Mouse (Mus musculus) forebrain, postnatal 0 days (tissue): ENCODE results near the gene Arrdc2. TPM values are rescaled to one million over a fixed set of nuclear protein-coding genes. Genes with fewer than 3 reads are reported as not detected.
A peak's percentile ranks its signal among the peaks of the same experiment; 100 is the strongest.

Experiments used
- ATAC-seq: fragments of 200-750 bp; cut with Nextera tagmentation; 2 replicates; pipeline ENCODE4 v1.8.0; 2017; ENCODE audit warnings: mild to moderate bottlenecking, moderate library complexity
- DNase-seq: peaks from one replicate; pipeline ENCODE4 v3.0.0-alpha.2; 2015
- H3K27ac ChIP-seq: fragments of 300-500 bp; sonication (generic); 2 replicates; pipeline ENCODE4 v1.5.1; 2014; ENCODE audit warnings: low read depth, mild to moderate bottlenecking, antibody characterized with exemption, low read length, moderate library complexity, mixed read lengths
- H3K27me3 ChIP-seq: fragments of 300-500 bp; sonication (generic); 2 replicates; pipeline ENCODE4 v1.6.1; 2014; ENCODE audit warnings: mild to moderate bottlenecking, low read length, mixed read lengths; ENCODE audit not compliant: insufficient read depth
- H3K36me3 ChIP-seq: fragments of 300-500 bp; sonication (generic); 2 replicates; pipeline ENCODE4 v1.6.1; 2014; ENCODE audit warnings: mild to moderate bottlenecking, moderate library complexity; ENCODE audit not compliant: insufficient read depth
- H3K4me1 ChIP-seq: fragments of 300-500 bp; sonication (generic); 2 replicates; pipeline ENCODE4 v1.6.1; 2014; ENCODE audit warnings: antibody characterized with exemption; ENCODE audit not compliant: insufficient read depth
- H3K4me2 ChIP-seq: fragments of 300-500 bp; sonication (generic); 2 replicates; pipeline ENCODE4 v1.6.1; 2014; ENCODE audit warnings: low read depth, mild to moderate bottlenecking, moderate library complexity
- H3K4me3 ChIP-seq: fragments of 300-500 bp; sonication (generic); 2 replicates; pipeline ENCODE4 v1.5.1; 2014; ENCODE audit warnings: low read depth, low read length, mixed read lengths
- H3K9ac ChIP-seq: fragments of 300-500 bp; sonication (generic); 2 replicates; pipeline ENCODE4 v1.6.1; 2014; ENCODE audit warnings: mild to moderate bottlenecking
- H3K9me3 ChIP-seq: fragments of 300-500 bp; sonication (generic); 2 replicates; pipeline ENCODE4 v1.6.1; 2016; ENCODE audit warnings: low read length
- CTCF ChIP-seq: sonication (generic); IDR thresholded peaks from 2 replicates; pipeline ENCODE4 v1.5.1; 2016; ENCODE audit warnings: antibody characterized with exemption, control low read depth, low read depth
- WGBS: fragments of 180-500 bp; shearing (Covaris S2); extraction: QIAGEN DNeasy Blood & Tissue Kit; methylation state at CpG from one replicate; pipeline ENCODE4 v1.1.7; 2014; 5-methylcytosine and 5-hydroxymethylcytosine counted together
- polyA plus RNA-seq: library from polyadenylated mRNA; unstranded; fragments of >200 nt; fragmentation: Nextera tagmentation; extraction: Ambion mirVana; gene quantifications from 2 replicates; pipeline ENCODE4 v1.2.1, GENCODE M21; 2015
- total RNA-seq: library from RNA; depleted of rRNA; stranded (reverse); fragments of >200 nt; gene quantifications from 2 replicates; pipeline ENCODE4 v1.2.3, GENCODE M21; 2014

Arrdc2 gene
- total and polyA plus RNA-seq, 2 experiments from 2014 or later, result 5.6 to 15.4 TPM

DNA sequence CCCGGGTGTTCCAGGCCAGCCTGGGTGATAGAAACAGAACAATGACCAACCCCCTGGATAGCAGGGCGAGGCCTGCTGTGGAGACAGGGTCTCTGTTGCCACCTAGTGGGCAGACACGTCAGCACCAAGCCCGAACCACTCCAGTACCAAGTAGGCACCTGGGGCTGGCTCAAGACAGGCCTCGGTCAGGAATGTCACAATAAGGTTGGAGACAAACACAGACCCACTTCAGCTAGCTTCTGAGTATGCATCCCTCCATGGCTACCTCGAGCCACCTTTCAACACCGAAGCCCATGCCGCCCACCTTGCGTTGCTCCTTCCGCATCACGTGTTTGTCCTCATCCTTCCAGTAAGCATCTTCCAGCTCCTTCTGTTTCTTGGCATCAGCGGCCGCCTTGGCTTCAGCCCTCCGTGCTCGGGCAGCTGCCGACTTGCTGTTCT lies 30.1 kb upstream of the Arrdc2 start:
- Histone ChIP-seq H3K36me3 (0 out of 2 replicates have a peak, but pooled peaks cover 8% of the 10 kb centered on the region), H3K4me1 (peaks cover 17% of the 10 kb centered on the region), H3K27me3 (no peaks in the 10 kb centered on the region), H3K9me3 (no peaks in the 10 kb centered on the region), H3K4me3 (no peak overlapping the region), H3K27ac (peak overlapping the region; percentile 64), H3K4me2 (peak overlapping the region; percentile 8), H3K9ac (peak overlapping the region; percentile 35)
- peak; percentile 91 for TF ChIP-seq CTCF
- 45% methylated on average over 16 of the region's 16 CpGs for WGBS
- ATAC-seq (peak; percentile 13; the same call in 1 of the 2 replicates), DNase-seq (peak; percentile 85)

DNA sequence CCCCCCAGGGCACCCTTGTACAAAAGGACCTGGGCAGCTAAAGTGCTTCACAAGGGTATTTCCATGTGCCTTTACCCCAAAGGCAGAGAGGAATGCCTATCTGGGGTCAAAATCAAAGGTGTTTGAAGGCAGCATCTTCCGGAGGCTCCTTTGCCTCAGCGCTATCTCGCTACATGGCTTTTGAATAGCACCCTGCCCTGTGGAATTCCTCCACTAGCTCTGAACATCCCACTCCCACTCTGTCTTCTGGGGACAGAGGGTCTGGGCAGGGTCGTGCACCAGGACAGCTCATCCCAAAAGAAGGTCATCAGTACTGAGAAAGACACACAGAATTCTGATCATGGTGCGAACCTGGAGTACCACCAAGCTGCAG lies 29.7 kb upstream of the Arrdc2 start:
- H3K4me1 ChIP-seq, result peaks cover 21% of the 10 kb centered on the region
- DNase-seq (no peak), ATAC-seq (no peak)
- H3K36me3 ChIP-seq, result 0 out of 2 replicates have a peak, but pooled peaks cover 8% of the 10 kb centered on the region
- no peaks in the 10 kb centered on the region for H3K9me3 ChIP-seq
- H3K27ac ChIP-seq, result peak overlapping the region; percentile 64
- TF ChIP-seq CTCF, result no peak
- WGBS, result 48% methylated on average over 5 of the region's 5 CpGs
- H3K27me3 ChIP-seq, result no peaks in the 10 kb centered on the region
- no peak overlapping the region for H3K4me3 ChIP-seq
- peak overlapping the region; percentile 8 for H3K4me2 ChIP-seq
- peak overlapping the region; percentile 35 for H3K9ac ChIP-seq

DNA sequence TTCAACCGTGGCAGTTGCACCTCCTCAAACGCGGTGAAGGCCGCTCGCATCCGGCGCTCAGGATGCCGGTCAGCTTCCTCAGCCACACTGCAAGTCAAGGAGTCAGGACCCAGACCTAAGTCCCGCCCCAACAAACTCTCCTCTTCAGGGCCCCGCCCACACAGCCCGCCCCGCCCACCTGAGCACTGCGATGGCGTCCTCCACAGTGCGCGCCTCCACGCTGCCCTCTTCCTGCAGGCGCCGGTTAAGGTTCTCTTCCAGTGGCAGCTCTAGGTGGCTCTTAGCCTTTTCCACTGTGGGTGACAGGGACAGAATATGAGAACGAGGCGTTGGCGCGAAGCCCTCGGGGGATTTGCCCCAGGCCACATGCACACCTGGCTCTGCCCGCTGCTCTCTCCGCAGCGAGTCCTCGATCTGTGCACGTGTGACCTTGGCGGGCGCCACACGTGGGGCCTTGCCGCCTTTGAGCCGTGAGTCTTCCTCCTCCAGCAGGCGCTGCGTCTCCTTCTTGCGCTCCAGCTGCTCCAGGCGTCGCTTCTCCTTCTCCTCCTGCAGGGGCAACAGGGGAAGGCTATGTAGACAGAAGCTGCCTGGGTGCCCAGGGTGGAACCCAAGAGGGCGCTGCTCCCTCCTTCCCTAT lies 29.2 kb upstream of the Arrdc2 start:
- ATAC-seq, result no peak

DNA sequence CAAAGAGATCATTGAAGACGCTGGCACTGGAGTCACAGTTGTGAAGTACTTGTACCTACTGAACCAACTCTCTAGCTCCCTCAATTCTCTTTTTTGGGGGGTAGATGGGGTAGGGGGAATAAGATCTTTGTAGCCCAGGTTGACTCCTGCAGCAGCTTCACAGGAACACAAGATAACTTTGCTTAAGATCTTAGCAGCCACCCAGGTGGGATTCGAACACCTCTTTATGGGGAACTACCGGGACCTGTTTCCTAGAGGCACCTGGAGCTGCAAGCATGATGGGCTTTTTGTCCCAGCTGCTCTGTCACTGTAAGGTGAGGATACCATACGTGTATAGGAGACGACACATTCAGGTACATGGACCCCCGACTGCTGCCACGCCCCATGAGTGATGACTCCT lies 27.0 kb upstream of the Arrdc2 start:
- no peak overlapping the region for H3K4me2 ChIP-seq
- H3K36me3 ChIP-seq, result 0 out of 2 replicates have a peak, but pooled peaks cover 8% of the 10 kb centered on the region
- DNase-seq (no peak), ATAC-seq (no peak)
- H3K4me1 ChIP-seq, result peaks cover 18% of the 10 kb centered on the region
- H3K9me3 ChIP-seq, result no peaks in the 10 kb centered on the region
- 82% methylated on average over 7 of the region's 7 CpGs for WGBS
- H3K4me3 ChIP-seq, result no peak overlapping the region
- H3K27ac ChIP-seq, result no peak overlapping the region
- no peaks in the 10 kb centered on the region for H3K27me3 ChIP-seq
- TF ChIP-seq CTCF, result no peak
- no peak overlapping the region for H3K9ac ChIP-seq

More for the DNA sequence above, 29.2 kb upstream of the Arrdc2 start:
- Histone ChIP-seq H3K4me1 (peaks cover 23% of the 10 kb centered on the region), H3K4me2 (peak overlapping the region; percentile 8), H3K27ac (peak overlapping the region; percentile 64), H3K27me3 (no peaks in the 10 kb centered on the region), H3K9me3 (no peaks in the 10 kb centered on the region), H3K9ac (peak overlapping the region; percentile 35), H3K36me3 (0 out of 2 replicates have a peak, but pooled peaks cover 8% of the 10 kb centered on the region), H3K4me3 (no peak overlapping the region)
- no peak; the same call in none of the 2 replicates for TF ChIP-seq CTCF
- whole genome bisulfite sequencing, result 21% methylated on average over 40 of the region's 40 CpGs
- DNase-seq, result peak; percentile 41

GRCm38 (mm10) chr8:70866001-70866520 lies 26.5 kb upstream of the Arrdc2 start:
- peak overlapping the region; percentile 42; the same call in 1 of the 2 replicates for H3K9ac ChIP-seq
- DNase-seq (no peak), ATAC-seq (peak; percentile 5)

DNA sequence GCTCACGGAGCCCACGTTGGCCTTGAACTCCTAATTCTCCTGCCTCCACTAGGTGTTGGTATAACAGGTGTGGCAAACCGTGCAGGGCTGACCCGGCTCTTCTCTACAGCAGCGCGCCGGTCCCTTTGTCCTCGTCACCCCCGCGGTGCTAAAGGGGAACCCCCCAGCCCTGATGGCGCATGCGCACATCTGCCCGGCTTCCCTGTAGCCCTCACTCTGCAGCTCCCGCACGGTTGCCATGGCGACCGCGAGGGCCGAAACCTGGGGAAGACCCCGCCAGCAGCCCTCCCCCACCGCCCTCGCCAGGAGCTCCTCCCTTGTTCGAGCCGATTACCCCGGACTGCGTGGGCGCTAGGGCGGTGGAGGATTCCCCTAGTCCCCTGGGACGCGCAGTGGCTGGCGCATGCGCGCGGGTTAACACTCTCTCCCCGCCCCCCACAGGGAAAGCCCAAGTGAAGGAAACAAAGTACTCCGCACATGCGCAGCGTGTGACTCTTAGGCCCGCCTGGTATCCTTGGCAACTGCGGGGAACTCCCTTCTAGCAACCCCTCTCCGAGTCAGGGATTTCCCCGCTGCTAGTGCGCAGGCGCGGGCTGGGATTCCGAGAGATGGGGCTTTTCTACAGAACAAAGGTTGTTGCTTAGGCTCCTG lies 26.0 kb upstream of the Arrdc2 start:
- no peak; the same call in 1 of the 2 replicates for TF ChIP-seq CTCF
- WGBS, result under 1% methylated on average over 46 of the region's 46 CpGs
- Histone ChIP-seq H3K27me3 (no peaks in the 10 kb centered on the region), H3K4me2 (peak overlapping the region; percentile 90), H3K4me3 (peak overlapping the region; percentile 49), H3K4me1 (peaks cover 18% of the 10 kb centered on the region), H3K27ac (peak overlapping the region; percentile 92), H3K9ac (peak overlapping the region; percentile 65), H3K9me3 (no peaks in the 10 kb centered on the region), H3K36me3 (0 out of 2 replicates have a peak, but pooled peaks cover 8% of the 10 kb centered on the region)
- ATAC-seq, result peak; percentile 87
- DNase-seq, result peak; percentile 100

More at GRCm38 (mm10) chr8:70866001-70866520, 26.5 kb upstream of the Arrdc2 start:
- Histone ChIP-seq H3K36me3 (0 out of 2 replicates have a peak, but pooled peaks cover 8% of the 10 kb centered on the region), H3K9me3 (no peaks in the 10 kb centered on the region), H3K27ac (peak overlapping the region; percentile 92), H3K4me1 (peaks cover 18% of the 10 kb centered on the region), H3K27me3 (no peaks in the 10 kb centered on the region), H3K4me2 (peak overlapping the region; percentile 90), H3K4me3 (peak overlapping the region; percentile 49)
- 5% methylated on average over 12 of the region's 12 CpGs for WGBS
- TF ChIP-seq CTCF, result no peak
